Mouse (Mus musculus) Patski (cell line): Measurements from ENCODE around the gene A630095E13Rik. TPM values are rescaled to one million over a fixed set of nuclear protein-coding genes. Genes with fewer than 3 reads are reported as not detected.
A peak's percentile ranks its signal among the peaks of the same experiment; 100 is the strongest.
"Not testable (repeated sequence)": the region's sequence is repeated elsewhere in the genome, so short reads cannot be mapped to it uniquely, and the experiment has no call there.

Experiments used
- ATAC-seq: fragments of 100-300 bp; one replicate; pipeline ENCODE4 v1.8.0; 2021
- CTCF ChIA-PET: fragments of 350-600 bp; sonication (Branson Sonifier 250); formaldehyde crosslinking; loops from one replicate; lab custom pipeline; 2022; ENCODE audit warnings: inconsistent platforms; lab: Charles Lee
- POLR2A ChIA-PET: fragments of 350-600 bp; sonication (Branson Sonifier 250); formaldehyde crosslinking; loops from one replicate; lab custom pipeline; 2022; ENCODE audit warnings: antibody characterized with exemption, inconsistent platforms; lab: Charles Lee
- DNase-seq: peaks from one replicate; pipeline ENCODE4 v3.0.0-alpha.2; 2011; ENCODE audit warnings: low read depth, low spot score
- H3K27me3 ChIP-seq: fragments of 371-371 bp; one replicate; pipeline ENCODE4 v1.5.1; 2021
- CTCF ChIP-seq: fragments of 100-300 bp; IDR thresholded peaks from one replicate; pipeline ENCODE4 v1.5.1; 2021
- in situ Hi-C: fragments of 300-500 bp; cut with MboI; formaldehyde crosslinking; loops from 3 replicates; pipeline ENCODE4 v1.11.1; 2018; ENCODE audit warnings: low pct_unique_long_range_greater_than_20kb, mixed read lengths
- polyA plus RNA-seq: library from polyadenylated mRNA; unstranded; gene quantifications from one replicate; pipeline ENCODE4 v1.2.3, GENCODE M21; 2021

The A630095E13Rik gene
- not detected for polyA plus RNA-seq

DNA sequence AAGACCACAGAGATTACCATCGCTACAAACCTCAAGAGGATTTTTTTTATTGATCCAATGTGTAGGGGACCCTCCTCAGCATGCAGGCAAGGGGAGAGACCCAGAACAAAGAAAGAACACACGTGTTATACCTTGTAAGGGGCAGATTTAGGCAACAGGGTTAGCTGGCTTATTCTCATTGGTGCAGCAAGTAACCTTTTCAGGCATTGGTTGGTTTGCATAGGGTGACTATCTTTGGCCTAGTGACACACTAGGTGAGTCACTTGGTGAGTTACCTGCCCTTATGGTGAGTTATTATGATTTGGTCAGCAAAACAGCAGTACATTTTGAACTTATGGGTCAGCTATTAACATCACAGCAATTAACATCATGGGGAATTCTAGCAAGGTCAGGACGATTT lies at the start of gene A630095E13Rik:
A630095E13Rik (minus strand) TSS at position 101 of the 400 bp plus-strand sequence.
- POLR2A ChIA-PET, H3K27me3 ChIP-seq, CTCF ChIA-PET, in situ Hi-C loops, DNase-seq, ATAC-seq: not testable (repeated sequence)

- no peak for DNase-seq
- peaks cover 7% of the 10 kb centered on the region for H3K27me3 ChIP-seq
- ChIA-PET POLR2A (no interaction called here), CTCF (no interaction called here)
- TF ChIP-seq CTCF: no peak
- ATAC-seq: no peak
- in situ Hi-C loops: loop anchor here (25.0 kb wide), 1 partner anchor 256 kb away; the partner anchor contains the start of gene Gm7257
Observed at GRCm38 (mm10) chr9:36692920-36693319, 49.7 kb upstream of the A630095E13Rik start, which contains the start of gene Acrv1. Gene Acrv1, plus strand, starts transcription at chr9:36693220.

GRCm38 (mm10) chr9:36687329-36687728 lies 44.2 kb upstream of the A630095E13Rik start:
- H3K27me3 ChIP-seq: peaks cover 9% of the 10 kb centered on the region
- peak; percentile 48 for TF ChIP-seq CTCF
- ChIA-PET POLR2A (no interaction called here), CTCF (interaction anchor here (0.8 to 1.8 kb wide), 2 partner anchors 1094 to 1098 kb away, joined by 3 to 4 read pairs; no protein-coding TSS in a partner anchor)
- in situ Hi-C loops: loop anchor here (10.0 to 25.0 kb wide), 2 partner anchors 250 to 1093 kb away; partner anchors contain the start of gene Gm7257
- no peak for DNase-seq
- ATAC-seq: no peak

DNA sequence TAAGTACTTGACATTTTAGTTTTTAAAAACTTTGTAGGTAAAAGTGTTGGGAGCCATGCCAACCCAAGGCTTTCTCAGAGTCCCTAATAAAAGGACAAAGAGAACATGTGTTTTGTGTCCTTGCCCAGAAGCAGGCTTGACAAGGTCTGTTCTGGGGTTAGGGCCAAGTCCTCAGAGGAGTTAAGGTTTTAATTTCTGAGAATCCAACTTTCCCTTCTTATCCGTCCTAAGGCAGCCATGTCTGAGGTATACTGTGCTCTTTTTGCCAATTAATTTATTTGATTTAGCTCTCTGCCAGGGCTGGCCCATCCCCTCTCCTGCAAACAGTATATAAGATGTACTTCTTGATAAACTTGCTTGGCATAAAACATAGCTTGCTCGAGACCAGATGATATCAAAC lies 38.2 kb upstream of the A630095E13Rik start:
- ATAC-seq (no peak), DNase-seq (no peak)
- H3K27me3 ChIP-seq: peaks cover 13% of the 10 kb centered on the region
- CTCF ChIA-PET: no interaction called here
- POLR2A ChIA-PET: interaction anchor here (0.6 kb wide), 1 partner anchor 49 kb away, joined by 4 read pairs; no protein-coding TSS in a partner anchor
- in situ Hi-C loops: loop anchor here (10.0 to 25.0 kb wide), 2 partner anchors 244 to 1087 kb away; partner anchors contain the start of gene Gm7257
- TF ChIP-seq CTCF: no peak

Other genes starting within 250 kb of the A630095E13Rik start
- not detected for gene Gm7257, start 211.5 kb downstream of the A630095E13Rik start, polyA plus RNA-seq
- gene Gm9513, start 167.7 kb downstream of the A630095E13Rik start, polyA plus RNA-seq: not detected
- gene Gm5615, start 101.4 kb downstream of the A630095E13Rik start, polyA plus RNA-seq: not detected
- gene Gm17689, start 60.7 kb downstream of the A630095E13Rik start, polyA plus RNA-seq: not detected
- not detected for gene Acrv1, start 49.8 kb upstream of the A630095E13Rik start, polyA plus RNA-seq
- 14.9 TPM for gene Chek1, start 83.7 kb upstream of the A630095E13Rik start, polyA plus RNA-seq
- gene Stt3a, start 124.3 kb upstream of the A630095E13Rik start, polyA plus RNA-seq: 239 TPM
- 88.3 TPM for gene Ei24, start 154.0 kb upstream of the A630095E13Rik start, polyA plus RNA-seq
- gene Fez1, start 178.5 kb upstream of the A630095E13Rik start, polyA plus RNA-seq: not detected